Mouse (Mus musculus): Measurements from ENCODE around the gene Tbc1d14. TPM values are rescaled to one million over a fixed set of nuclear protein-coding genes. Genes with fewer than 3 reads are reported as not detected.

The Tbc1d14 gene
- polyA plus RNA-seq, 1 experiment from 2014 or later, result 26.0 TPM

DNA sequence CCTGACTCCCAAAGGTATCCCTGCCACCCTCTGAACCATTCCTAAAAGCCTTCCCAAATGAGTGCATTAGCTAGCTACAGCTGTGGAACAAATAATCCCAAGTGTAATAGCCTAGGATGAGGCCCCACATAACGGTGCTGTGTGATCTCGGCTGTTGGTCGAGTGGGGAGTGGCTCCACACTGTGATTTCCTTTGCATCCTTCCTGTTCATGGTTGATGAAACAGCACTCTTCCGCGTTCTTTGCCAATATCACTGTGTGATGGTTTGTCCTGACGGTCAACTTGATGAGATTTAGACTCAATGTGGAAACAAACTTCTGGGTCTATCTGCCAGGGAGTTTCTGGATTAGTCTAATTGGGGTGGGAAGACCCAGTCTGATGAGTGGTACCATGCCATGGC is 140.3 kb downstream of the Tbc1d14 start:
- Histone ChIP-seq H3K4me2 (no peak overlapping the region), H3K27me3 (replicated peaks; ENCODE audit: control insufficient read depth, insufficient read depth, low read length) (0 out of 2 replicates have a peak, but pooled peaks cover 3% of the 10 kb centered on the region), H3K36me3 (ENCODE audit: control insufficient read depth, insufficient read depth, low read length) (no peaks in the 10 kb centered on the region), H3K9me3 (ENCODE audit: control insufficient read depth, low read length) (no peaks in the 10 kb centered on the region), H3K9ac (ENCODE audit: low read depth, low read length) (no peak overlapping the region), H3K4me1 (replicated peaks; ENCODE audit: control insufficient read depth, insufficient read depth, low read length) (peaks cover 6% of the 10 kb centered on the region; the same call in 1 of the 2 replicates), H3K4me3 (ENCODE audit: low read depth, low read length) (no peak overlapping the region), H3K27ac (ENCODE audit: low read depth, low read length) (no peak overlapping the region)
- 76% methylated on average over 6 of the region's 6 CpGs for WGBS
- ATAC-seq (replicated peaks; ENCODE audit: low FRiP score), result no peak
- DNase-seq (ENCODE audit: low spot score), result no peak

DNA sequence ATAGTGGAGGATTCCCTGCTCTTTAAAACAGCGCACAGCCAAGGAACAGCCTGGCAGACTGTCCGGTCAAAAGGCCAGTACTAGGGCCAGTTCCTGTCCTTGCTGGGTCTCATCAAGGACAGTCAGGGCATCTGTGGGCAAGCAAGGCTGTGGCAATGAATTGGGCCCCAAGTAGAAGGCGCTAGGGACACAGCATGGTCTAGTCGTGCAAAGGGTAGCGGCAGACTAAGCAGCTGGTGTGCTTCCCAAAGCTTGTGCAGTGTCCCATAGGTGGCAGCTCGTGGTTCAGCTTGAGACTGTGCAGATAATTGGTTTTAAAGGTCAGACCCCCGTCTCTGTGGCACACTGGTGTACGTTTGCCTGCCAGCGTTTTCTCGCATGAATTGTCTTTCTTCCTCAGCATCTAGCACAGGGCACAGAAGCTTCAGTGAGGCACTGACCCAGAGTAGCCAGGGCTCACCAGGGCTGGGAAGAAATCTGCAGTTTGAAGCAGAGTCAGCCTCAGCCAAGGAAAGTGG is 141.1 kb downstream of the Tbc1d14 start:
- Histone ChIP-seq H3K9me3 (ENCODE audit: control insufficient read depth, low read length) (no peaks in the 10 kb centered on the region), H3K27me3 (replicated peaks; ENCODE audit: control insufficient read depth, insufficient read depth, low read length) (0 out of 2 replicates have a peak, but pooled peaks cover 3% of the 10 kb centered on the region), H3K36me3 (ENCODE audit: control insufficient read depth, insufficient read depth, low read length) (no peaks in the 10 kb centered on the region), H3K4me1 (replicated peaks; ENCODE audit: control insufficient read depth, insufficient read depth, low read length) (peaks cover 6% of the 10 kb centered on the region; the same call in 1 of the 2 replicates), H3K4me2 (no peak overlapping the region), H3K9ac (ENCODE audit: low read depth, low read length) (no peak overlapping the region), H3K27ac (ENCODE audit: low read depth, low read length) (no peak overlapping the region), H3K4me3 (ENCODE audit: low read depth, low read length) (no peak overlapping the region)
- ATAC-seq (replicated peaks; ENCODE audit: low FRiP score), result no peak
- 70% methylated on average over 10 of the region's 10 CpGs for WGBS
- DNase-seq (ENCODE audit: low spot score), result no peak

DNA sequence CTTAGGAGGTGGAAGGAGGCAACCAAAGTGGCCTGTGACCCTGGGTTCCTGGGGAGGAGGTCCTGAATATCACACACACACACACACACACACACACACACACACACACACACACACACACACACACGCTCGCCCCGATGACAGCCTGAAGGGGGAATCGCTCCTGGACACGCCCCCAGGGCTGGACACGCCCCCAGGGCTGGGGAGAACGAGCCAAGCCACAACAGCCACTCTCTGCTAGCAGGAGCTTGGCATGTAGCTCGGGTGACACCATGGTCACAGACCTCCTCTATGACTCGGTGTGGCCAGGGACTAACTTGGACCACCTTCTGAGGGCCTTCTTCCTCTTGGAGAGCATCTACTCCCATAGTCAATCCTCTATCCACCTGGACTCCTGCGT is 142.0 kb downstream of the Tbc1d14 start:
- H3K9me3 ChIP-seq (ENCODE audit: control insufficient read depth, low read length), result no peaks in the 10 kb centered on the region
- WGBS, result 16% methylated on average over 10 of the region's 10 CpGs
- H3K27me3 ChIP-seq (replicated peaks; ENCODE audit: control insufficient read depth, insufficient read depth, low read length), result peaks cover 3% of the 10 kb centered on the region
- H3K9ac ChIP-seq (ENCODE audit: low read depth, low read length), result no peak overlapping the region
- H3K4me1 ChIP-seq (replicated peaks; ENCODE audit: control insufficient read depth, insufficient read depth, low read length), result peaks cover 6% of the 10 kb centered on the region; the same call in 1 of the 2 replicates
- no peak for DNase-seq (ENCODE audit: low spot score)
- no peak overlapping the region for H3K4me2 ChIP-seq
- H3K27ac ChIP-seq (ENCODE audit: low read depth, low read length), result no peak overlapping the region
- no peak; the same call in 1 of the 2 replicates for ATAC-seq (replicated peaks; ENCODE audit: low FRiP score)
- no peak overlapping the region for H3K4me3 ChIP-seq (ENCODE audit: low read depth, low read length)
- no peaks in the 10 kb centered on the region for H3K36me3 ChIP-seq (ENCODE audit: control insufficient read depth, insufficient read depth, low read length)

DNA sequence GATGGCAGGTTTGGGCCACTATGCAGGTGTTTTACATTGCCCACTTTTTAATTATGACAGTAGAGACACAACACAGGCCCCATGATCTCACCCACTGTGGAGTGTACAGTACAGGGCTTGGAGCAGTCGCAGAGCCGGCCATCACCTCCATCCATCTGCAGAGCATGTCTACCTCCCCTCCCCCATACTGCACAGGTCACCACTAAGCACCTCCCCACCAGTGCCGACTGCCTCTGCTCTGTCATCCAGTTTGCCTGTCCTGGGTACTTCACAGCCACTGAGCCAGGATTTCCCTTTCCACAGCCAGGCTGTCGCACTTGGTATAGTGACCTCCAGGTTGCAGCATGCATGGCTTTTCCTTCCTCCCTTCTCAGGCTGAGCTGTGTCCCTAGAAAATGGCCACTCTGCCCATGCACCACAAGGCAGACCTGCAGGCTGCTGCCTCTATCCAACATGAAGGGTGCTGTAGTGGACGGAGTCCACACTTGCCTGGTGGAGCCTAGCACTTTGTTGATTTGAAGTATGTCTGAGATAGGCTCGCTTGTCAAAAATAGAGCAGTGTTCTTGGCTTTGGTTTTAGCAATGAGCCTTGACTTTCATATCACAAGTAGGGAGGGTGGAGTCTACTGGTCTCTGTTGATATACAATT is 143.2 kb downstream of the Tbc1d14 start:
- no peak overlapping the region for H3K27ac ChIP-seq (ENCODE audit: low read depth, low read length)
- H3K4me2 ChIP-seq, result no peak overlapping the region
- no peak overlapping the region for H3K9ac ChIP-seq (ENCODE audit: low read depth, low read length)
- peaks cover 6% of the 10 kb centered on the region; the same call in 1 of the 2 replicates for H3K4me1 ChIP-seq (replicated peaks; ENCODE audit: control insufficient read depth, insufficient read depth, low read length)
- 60% methylated on average over 6 of the region's 6 CpGs for WGBS
- DNase-seq (ENCODE audit: low spot score), result no peak
- peaks cover 16% of the 10 kb centered on the region for H3K27me3 ChIP-seq (replicated peaks; ENCODE audit: control insufficient read depth, insufficient read depth, low read length)
- no peak for ATAC-seq (replicated peaks; ENCODE audit: low FRiP score)
- H3K36me3 ChIP-seq (ENCODE audit: control insufficient read depth, insufficient read depth, low read length), result no peaks in the 10 kb centered on the region
- no peaks in the 10 kb centered on the region for H3K9me3 ChIP-seq (ENCODE audit: control insufficient read depth, low read length)
- no peak overlapping the region for H3K4me3 ChIP-seq (ENCODE audit: low read depth, low read length)

DNA sequence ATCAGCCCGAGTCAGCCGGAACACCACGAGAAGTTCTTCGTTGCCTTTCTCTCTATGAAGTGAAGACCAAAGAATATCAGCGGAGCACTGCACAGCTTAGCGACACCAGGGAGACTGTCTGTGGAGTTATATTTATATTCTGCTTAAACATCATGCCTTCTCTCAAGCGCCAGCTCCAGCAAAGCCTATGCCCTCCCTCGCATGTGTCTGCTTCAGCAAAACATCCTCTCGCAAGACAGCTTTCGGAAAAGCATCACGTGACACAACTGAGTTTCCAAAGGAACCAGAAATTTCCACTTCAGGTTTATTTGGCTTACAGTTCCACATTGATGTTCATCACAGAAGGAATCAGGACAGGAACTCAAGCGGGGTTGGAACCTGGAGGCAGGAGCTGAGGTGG is 145.2 kb downstream of the Tbc1d14 start:
- WGBS, result 85% methylated on average over 12 of the region's 12 CpGs
- DNase-seq (ENCODE audit: low spot score) (no peak), ATAC-seq (replicated peaks; ENCODE audit: low FRiP score) (no peak)
- H3K36me3 ChIP-seq (ENCODE audit: control insufficient read depth, insufficient read depth, low read length), result no peaks in the 10 kb centered on the region
- H3K4me2 ChIP-seq, result no peak overlapping the region
- peaks cover 6% of the 10 kb centered on the region; the same call in 1 of the 2 replicates for H3K4me1 ChIP-seq (replicated peaks; ENCODE audit: control insufficient read depth, insufficient read depth, low read length)
- no peak overlapping the region for H3K9ac ChIP-seq (ENCODE audit: low read depth, low read length)
- H3K9me3 ChIP-seq (ENCODE audit: control insufficient read depth, low read length), result no peaks in the 10 kb centered on the region
- H3K27me3 ChIP-seq (replicated peaks; ENCODE audit: control insufficient read depth, insufficient read depth, low read length), result peaks cover 19% of the 10 kb centered on the region
- H3K27ac ChIP-seq (ENCODE audit: low read depth, low read length), result no peak overlapping the region
- no peak overlapping the region for H3K4me3 ChIP-seq (ENCODE audit: low read depth, low read length)

DNA sequence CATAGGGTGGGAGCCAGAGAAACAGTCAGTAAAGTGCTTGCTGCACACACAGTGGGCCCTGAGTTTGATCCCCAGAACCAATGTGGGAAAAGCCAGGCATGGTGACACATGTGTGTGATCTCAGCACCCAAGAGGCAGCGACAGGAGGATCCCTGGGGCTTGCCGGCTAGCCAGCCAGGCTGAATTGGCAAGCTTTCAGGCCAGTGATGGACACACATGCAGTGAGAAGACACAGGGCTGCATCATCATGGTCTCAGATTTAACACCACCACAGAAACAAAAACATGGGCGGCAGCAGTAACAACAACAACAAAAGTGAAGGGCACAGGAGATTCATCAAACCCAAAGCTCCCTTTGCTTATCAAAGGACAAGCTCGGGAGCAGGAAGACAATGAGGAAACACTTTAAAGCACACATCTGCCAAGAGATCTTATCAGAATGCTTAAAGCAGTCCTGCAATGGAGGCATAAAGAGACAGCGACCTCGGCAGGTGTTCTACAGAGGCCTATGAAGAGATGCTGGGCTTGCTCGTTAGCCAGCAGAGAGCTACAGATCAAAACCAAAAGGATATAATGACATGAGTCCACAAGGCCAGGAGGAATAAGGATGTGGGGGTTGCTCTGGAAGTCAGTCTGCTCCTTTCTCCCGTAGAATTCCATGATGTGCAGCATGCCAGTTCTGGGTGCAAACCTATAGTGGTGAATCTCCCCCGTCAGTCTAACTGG is 146.7 kb downstream of the Tbc1d14 start:
- H3K27me3 ChIP-seq (replicated peaks; ENCODE audit: control insufficient read depth, insufficient read depth, low read length), result peaks cover 19% of the 10 kb centered on the region
- H3K4me2 ChIP-seq, result no peak overlapping the region
- DNase-seq (ENCODE audit: low spot score), result no peak
- H3K4me1 ChIP-seq (replicated peaks; ENCODE audit: control insufficient read depth, insufficient read depth, low read length), result peaks cover 3% of the 10 kb centered on the region; the same call in 1 of the 2 replicates
- H3K9ac ChIP-seq (ENCODE audit: low read depth, low read length), result no peak overlapping the region
- WGBS, result 36% methylated on average over 9 of the region's 9 CpGs
- ATAC-seq (replicated peaks; ENCODE audit: low FRiP score), result no peak
- no peak overlapping the region for H3K27ac ChIP-seq (ENCODE audit: low read depth, low read length)
- H3K4me3 ChIP-seq (ENCODE audit: low read depth, low read length), result no peak overlapping the region
- H3K9me3 ChIP-seq (ENCODE audit: control insufficient read depth, low read length), result no peaks in the 10 kb centered on the region
- H3K36me3 ChIP-seq (ENCODE audit: control insufficient read depth, insufficient read depth, low read length), result no peaks in the 10 kb centered on the region

DNA sequence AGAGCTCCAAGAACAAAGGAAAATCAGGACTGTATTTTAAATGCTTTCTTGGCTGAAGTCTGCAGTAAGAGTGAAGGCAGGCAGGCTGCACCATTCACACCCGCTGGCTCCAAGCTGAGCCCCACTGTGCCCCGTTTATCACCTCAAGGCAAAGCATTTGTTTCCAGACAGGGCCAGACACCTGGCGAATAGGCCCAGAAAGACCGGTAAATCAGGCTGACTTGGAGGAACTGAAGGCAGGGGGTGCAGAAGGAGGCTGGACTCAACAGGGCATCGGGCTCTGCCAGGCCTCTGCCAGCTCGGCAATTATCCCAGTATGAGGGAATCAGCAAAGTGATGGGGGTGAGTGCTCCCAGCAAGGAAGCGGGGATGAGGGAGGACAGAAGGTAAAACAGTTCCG is 148.0 kb downstream of the Tbc1d14 start:
- 26% methylated on average over 8 of the region's 8 CpGs for WGBS

DNA sequence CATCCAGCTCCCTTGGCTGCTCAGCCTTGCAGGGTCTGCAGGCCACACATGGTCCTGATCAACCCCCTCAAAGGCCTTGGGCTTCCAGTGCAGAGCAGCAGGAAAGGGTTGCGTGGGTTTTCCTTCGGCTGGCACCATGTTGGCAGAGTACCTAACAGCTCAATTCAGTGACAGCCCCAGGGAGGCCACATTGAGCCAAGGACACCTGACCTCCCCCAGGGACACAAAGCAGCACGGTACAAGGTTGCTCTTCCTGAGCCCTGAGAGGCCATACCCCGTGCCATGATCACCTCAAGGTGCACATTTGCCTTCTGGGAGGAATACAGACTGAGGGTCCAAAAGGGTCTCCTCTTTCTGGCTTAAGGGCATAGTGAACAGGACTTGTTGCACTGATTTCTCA is 148.5 kb downstream of the Tbc1d14 start:
- H3K9ac ChIP-seq (ENCODE audit: low read depth, low read length), result no peak overlapping the region
- peaks cover 19% of the 10 kb centered on the region for H3K27me3 ChIP-seq (replicated peaks; ENCODE audit: control insufficient read depth, insufficient read depth, low read length)
- no peak overlapping the region for H3K27ac ChIP-seq (ENCODE audit: low read depth, low read length)
- no peaks in the 10 kb centered on the region for H3K9me3 ChIP-seq (ENCODE audit: control insufficient read depth, low read length)
- no peak for DNase-seq (ENCODE audit: low spot score)
- H3K4me2 ChIP-seq, result no peak overlapping the region
- H3K4me1 ChIP-seq (replicated peaks; ENCODE audit: control insufficient read depth, insufficient read depth, low read length), result no peaks in the 10 kb centered on the region
- H3K4me3 ChIP-seq (ENCODE audit: low read depth, low read length), result no peak overlapping the region
- no peaks in the 10 kb centered on the region for H3K36me3 ChIP-seq (ENCODE audit: control insufficient read depth, insufficient read depth, low read length)
- ATAC-seq (replicated peaks; ENCODE audit: low FRiP score), result no peak
- WGBS, result 50% methylated on average over 4 of the region's 4 CpGs

More for the DNA sequence above, 148.0 kb downstream of the Tbc1d14 start:
- Histone ChIP-seq H3K27me3 (replicated peaks; ENCODE audit: control insufficient read depth, insufficient read depth, low read length) (peaks cover 19% of the 10 kb centered on the region), H3K9ac (ENCODE audit: low read depth, low read length) (no peak overlapping the region), H3K4me3 (ENCODE audit: low read depth, low read length) (no peak overlapping the region), H3K4me2 (no peak overlapping the region), H3K4me1 (replicated peaks; ENCODE audit: control insufficient read depth, insufficient read depth, low read length) (no peaks in the 10 kb centered on the region), H3K27ac (ENCODE audit: low read depth, low read length) (no peak overlapping the region), H3K9me3 (ENCODE audit: control insufficient read depth, low read length) (no peaks in the 10 kb centered on the region), H3K36me3 (ENCODE audit: control insufficient read depth, insufficient read depth, low read length) (no peaks in the 10 kb centered on the region)
- DNase-seq (ENCODE audit: low spot score), result no peak
- ATAC-seq (replicated peaks; ENCODE audit: low FRiP score), result no peak
